Mouse (Mus musculus): ENCODE data around the gene Tanc2. TPM values are rescaled to one million over a fixed set of nuclear protein-coding genes. Genes with fewer than 3 reads are reported as not detected.

Gene Tanc2
- total RNA-seq, 2 experiments from 2014 or later, result 201 to 216 TPM

DNA sequence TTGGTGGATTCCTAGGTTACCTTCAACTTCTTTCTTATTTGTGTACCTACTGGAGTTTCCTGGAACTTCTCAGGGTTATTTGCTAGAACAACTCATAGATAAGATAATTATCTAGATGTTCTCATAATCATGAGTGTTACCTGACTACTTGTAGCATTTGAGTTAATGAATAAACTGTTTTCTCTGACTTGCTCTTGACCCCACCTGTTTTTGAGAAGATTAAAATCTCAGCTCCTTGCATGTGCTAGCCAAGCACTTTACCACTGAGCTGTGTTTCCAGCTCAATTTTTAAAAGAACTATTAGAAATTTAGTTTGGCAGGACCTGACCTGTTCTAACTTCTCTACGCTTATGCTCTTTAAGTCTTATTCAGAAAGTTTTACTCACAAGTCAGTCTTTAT, 36.4 kb downstream of the Tanc2 start:
- no peak for DNase-seq (ENCODE audit: low spot score in 2 of 2)

- no peak for DNase-seq (ENCODE audit: low spot score in 2 of 2)
These were observed 54.2 kb downstream of the Tanc2 start for GRCm38 (mm10) chr11:105643995-105644394.

DNA sequence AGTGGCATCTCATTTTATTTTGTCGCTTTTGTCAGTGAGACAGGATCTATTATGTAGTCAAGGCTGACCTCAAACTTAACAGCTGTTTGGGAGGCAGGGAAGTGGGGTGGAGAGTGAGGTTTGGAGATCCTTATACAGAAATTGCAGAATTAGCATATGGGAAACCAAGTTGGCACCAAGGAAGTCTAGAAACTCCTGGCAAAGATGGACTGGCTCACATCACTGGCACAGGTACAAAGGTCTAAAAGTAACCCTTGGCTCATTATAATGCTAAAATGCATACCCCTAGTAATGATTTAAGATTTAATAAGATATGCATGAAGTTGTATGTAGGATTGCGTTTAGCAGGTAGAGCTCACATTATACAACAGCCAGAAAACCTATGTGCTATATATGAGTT, 58.2 kb downstream of the Tanc2 start:
- no peak for DNase-seq (ENCODE audit: low spot score in 2 of 2)

DNA sequence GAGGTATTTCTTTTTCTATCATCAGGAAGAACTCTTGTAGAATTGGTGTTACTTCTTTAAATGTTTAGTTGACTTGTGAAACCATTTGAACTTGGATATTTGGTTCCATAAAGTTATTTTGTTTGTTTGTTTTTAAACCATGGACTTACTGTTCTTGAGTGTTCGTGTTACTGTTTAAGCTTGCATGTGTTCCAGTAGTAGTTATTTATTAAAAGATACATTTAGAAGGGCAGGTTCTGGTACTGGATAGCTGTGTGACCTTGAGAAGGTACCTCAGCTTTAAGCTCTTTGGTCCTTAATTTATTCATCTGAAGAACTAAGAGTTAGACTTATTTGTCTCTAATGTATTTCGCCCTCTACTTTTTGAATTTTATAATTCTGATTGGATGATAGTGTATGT, 64.8 kb downstream of the Tanc2 start:
- no peak for DNase-seq (ENCODE audit: low spot score in 2 of 2)

DNA sequence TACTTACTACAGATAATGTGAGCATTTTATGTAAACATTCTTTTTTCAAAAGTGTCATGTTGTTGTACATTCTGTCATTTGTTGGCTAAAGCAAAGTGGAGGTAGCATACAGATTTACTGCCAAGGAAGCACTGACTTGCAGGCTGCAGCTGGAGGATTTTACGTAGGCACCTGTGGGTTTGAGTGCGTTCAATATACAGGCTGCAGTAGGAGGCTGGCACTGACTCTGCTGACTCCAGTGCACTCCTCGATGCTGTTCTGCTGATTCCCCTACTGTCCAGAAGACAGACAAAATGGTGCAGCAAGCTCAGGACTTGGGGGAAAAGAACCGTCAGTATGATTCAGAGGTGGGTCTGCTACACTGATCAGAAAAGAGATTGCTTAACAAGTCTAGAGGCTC, 65.5 kb downstream of the Tanc2 start:
- peak in 1 of 2 experiments; percentile 24 for DNase-seq (ENCODE audit: low spot score in 2 of 2)

- no peak for DNase-seq (ENCODE audit: low spot score in 2 of 2)
These were observed 78.1 kb downstream of the Tanc2 start for GRCm38 (mm10) chr11:105667879-105668278.

DNA sequence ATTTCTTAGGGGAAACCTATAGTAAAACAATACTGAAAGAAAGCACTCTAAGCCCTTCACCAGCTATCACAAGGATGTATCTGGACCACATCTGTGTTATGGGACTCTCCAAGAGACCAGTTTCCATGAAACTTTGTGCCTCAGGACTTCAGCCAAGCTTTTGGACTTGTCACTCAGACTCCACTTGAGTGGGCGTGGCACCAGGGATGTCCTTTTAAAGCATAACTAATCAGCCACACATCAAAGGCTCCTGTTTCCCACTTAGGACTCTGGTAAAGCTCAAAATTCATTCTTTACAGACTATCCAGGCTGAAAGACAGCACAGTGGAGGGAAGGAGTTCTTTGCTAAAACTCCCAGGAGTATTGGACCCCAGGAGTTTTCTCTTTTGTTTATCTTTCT, 89.2 kb downstream of the Tanc2 start:
- no peak for DNase-seq (ENCODE audit: low spot score in 2 of 2)

GRCm38 (mm10) chr11:105684747-105685146, 95.0 kb downstream of the Tanc2 start:
- DNase-seq (ENCODE audit: low spot score in 2 of 2), result no peak

DNA sequence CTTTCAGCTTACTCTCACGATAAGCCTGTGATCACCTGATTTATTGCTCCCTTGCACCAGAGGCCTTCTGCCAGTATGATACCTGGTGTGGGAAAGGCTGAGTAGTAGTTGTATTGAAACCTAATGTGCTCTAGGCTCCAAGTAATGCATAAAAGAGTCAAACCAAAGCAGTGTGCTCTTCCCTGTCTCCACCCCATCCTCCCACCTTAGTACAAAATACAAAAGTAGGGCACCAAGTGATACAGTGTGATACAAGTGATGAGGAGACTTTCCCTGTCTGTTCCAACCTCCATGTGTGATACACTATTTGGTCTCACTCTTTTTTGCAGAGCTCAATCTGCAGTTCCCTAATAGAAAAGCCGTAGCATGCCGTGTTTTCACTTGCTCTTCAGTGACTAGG, 110.7 kb downstream of the Tanc2 start:
- DNase-seq (ENCODE audit: low spot score in 2 of 2), result no peak

DNA sequence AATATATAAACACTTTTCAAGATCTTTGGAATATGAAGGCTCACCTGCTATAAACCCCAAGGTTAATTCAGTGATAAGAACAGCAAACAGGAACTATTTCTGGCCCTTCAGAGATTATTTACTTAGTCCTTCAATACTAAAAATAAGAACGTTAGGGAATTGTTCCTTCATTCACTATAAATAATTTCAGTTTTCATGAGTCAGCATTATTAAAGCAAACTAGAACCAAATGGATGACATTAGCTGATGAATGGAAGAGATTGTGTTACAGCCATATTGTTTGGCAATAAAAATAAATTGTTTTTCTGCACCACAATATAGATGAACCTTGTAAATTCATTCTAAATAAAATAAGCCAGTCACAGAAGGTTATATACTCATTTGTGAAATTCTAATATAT, 129.9 kb downstream of the Tanc2 start:
- DNase-seq (ENCODE audit: low spot score in 2 of 2), result no peak

GRCm38 (mm10) chr11:105731541-105731940, 141.8 kb downstream of the Tanc2 start:
- DNase-seq (ENCODE audit: low spot score in 2 of 2), result peak; percentile 34 to 52

DNA sequence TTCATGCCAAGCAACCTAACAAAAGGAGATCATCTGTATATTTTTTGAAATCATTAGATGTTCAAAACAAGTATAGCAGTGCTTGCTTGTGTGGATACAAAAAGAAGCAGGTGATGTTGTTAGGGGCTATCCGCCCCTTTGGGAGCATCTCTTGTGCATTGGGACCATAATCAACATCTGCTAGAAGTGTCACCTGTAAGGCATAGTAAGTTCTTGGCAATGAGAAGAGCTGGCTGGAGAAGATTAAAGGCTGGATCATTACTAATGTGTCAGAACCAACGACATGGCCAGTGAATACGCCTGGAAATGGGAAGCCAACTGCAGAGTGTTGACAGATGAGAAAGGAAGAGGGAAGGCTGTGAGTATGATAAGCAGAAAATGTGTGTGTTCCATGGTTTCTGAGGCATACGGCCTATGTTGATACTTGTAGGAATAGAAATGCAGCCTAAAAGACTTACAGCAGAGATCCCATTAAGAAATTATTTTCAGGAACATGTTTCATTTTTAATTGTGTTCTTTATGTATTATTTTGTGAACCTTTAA, 142.3 kb downstream of the Tanc2 start:
- peak in 1 of 2 experiments; percentile 16 for DNase-seq (ENCODE audit: low spot score in 2 of 2)

DNA sequence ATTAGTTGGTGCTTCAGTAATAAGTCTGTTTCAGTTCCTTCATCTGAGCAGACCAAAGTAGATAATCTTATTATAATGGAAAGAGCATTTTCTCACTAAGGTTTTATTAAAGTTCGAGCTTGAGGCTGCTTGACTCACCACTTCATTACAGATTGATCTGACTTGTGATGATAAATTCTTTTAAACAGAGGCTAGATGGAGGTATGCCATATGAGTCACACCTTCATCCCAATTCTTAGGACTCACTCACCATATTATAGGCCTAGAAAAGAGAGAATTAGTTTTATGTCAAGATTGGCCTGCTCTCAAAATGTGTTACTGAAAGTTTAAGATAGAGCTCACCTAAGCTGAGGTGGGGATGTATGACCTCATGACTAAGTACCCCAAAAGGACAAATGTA, 153.4 kb downstream of the Tanc2 start:
- DNase-seq (ENCODE audit: low spot score in 2 of 2), result no peak

DNA sequence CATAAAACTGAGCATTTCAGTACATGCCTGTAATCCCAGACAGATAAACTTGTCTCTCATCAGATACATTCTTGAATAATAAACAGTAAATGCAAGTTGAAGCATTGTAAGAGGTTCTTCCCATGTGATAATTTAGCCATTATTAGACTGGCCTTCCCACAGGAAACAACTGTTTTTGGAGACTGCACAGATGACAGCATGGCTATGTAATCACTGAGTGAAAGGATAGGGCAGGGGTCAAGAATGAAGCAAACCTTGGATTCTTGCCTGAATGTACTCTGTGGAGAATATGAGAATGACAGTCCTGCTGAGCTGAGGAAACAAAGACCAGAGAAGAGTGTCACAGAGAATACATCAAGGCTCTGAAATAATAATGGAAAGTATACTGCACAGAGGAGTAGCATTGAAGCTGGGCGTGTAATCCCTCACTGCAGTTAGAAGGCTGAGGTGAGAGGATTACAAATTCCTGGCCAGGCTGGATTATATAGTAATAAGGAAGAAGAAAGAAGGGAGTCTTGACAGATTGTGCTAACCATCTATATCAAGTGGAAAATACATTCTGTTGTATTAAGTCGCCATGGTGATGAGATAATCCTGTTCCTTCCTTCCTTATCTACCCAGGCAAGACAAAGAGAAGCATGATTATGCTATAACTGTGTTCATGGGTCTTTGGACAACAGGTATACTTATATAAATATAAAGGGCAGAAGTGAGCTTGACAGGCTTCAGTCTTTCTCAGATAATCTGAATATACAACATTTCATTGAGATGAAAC, 159.7 kb downstream of the Tanc2 start:
- DNase-seq (ENCODE audit: low spot score in 2 of 2), result no peak

GRCm38 (mm10) chr11:105758561-105759203, 168.9 kb downstream of the Tanc2 start:
- DNase-seq (ENCODE audit: low spot score in 2 of 2), result no peak

DNA sequence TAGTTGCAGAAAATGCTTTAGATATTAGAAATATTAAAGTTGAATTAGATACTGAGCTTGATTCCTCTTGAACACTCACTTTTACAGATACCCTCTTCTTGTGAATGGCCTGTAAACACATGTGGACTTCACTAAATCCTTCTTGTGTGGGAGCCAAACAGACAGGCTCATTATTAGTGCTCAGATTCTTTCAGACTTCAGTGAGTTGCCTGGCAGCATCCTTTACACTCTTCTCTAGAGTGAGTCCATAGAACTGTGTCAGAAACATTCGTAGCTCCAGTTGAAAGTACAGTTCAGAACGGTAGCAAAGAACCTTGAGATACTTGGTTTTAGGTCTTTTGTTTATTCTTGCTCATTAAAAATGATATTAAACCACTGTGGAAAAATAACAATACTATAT, 169.6 kb downstream of the Tanc2 start:
- DNase-seq (ENCODE audit: low spot score in 2 of 2), result no peak

GRCm38 (mm10) chr11:105760346-105760745, 170.6 kb downstream of the Tanc2 start:
- DNase-seq (ENCODE audit: low spot score in 2 of 2), result no peak

GRCm38 (mm10) chr11:105777802-105778201, 188.0 kb downstream of the Tanc2 start:
- no peak for DNase-seq (ENCODE audit: low spot score in 2 of 2)

- no peak for DNase-seq (ENCODE audit: low spot score in 2 of 2)
These were observed 202.7 kb downstream of the Tanc2 start for GRCm38 (mm10) chr11:105792501-105792900.

DNA sequence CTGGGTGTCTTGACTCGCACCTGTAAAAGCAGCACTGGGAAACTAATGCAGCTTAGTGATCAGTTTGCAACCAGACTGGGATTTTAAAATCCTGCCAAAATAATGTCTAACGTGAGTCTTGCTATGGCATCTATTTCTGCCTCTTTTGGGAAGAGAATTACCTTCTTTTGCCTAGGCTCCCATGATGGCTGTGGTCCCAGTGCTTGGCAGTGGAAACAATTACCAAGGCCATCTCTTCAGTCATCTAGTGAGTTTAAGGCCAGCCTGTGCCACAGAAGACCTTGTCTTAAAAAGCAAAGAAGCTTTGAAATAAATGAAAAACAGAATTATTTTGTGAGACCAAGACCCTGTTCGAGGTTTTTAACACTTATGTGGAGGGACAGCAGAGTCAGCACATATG, 213.9 kb downstream of the Tanc2 start:
- DNase-seq (ENCODE audit: low spot score in 2 of 2), result no peak

GRCm38 (mm10) chr11:105804776-105805175, 215.0 kb downstream of the Tanc2 start:
- no peak for DNase-seq (ENCODE audit: low spot score in 2 of 2)

GRCm38 (mm10) chr11:105807103-105807502, 217.3 kb downstream of the Tanc2 start:
- DNase-seq (ENCODE audit: low spot score in 2 of 2), result no peak

DNA sequence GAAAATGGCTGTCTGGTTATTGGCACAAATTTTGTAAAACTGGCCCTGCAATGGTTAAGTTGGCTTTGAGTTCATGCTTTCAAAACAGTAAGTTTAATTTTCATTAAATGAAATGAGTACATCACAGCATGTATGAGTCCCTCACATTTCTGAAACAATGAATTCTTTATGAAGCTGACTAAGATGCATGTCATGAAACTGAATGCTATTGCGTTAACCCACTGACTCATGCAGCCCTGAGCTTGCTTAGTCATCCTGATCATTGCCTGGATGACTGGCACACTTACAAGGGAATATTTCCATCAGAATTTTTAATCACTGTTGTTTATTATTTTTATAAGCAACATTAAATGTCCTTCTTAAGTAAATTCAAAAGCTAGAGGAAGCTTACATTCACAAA, 233.5 kb downstream of the Tanc2 start:
- DNase-seq (ENCODE audit: low spot score in 2 of 2), result no peak

All from left cerebral cortex, adult 18-20 months (tissue).